In the genomic region with DNA sequence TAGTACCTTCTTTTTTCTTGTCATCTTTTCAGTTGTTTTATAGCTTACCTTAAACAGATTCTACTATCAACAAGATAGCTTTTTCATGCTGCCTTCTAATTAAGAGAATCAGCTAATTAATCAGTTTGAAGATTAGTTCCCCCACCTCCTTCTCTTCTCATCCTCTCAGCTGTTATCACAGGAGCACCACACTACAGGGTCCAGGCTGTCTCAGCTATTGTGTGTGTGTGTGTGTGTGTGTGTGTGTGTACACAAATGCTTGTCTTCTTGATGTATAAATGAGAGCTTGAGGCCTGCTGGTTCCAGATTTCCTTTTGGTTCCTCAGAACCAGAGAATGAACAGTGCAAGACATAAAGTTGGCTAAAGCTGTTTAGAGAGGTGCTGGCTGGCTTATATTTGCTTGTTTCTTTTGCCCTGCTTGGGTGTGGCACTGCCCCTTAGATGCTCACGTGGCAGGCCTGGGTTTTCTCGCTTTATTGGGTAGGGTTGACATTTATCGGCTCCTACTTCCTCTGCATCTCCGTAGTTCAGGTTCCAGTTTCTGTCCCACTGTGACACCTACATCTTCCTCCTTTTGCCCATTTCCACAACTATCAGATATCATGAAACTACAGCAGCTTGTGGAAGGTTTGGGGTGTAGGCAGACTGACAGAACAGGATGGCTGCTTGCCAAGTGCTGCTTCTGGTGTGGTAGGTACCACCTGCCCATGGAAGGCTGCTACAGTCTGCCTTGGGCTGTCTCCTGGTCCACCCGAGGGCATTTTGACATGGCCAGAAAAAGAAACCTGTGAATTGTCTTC, we compare ENCODE assay signal across 8 mouse cellular contexts. TPM values are rescaled to one million over a fixed set of nuclear protein-coding genes. Genes with fewer than 3 reads are reported as not detected.
A peak's percentile ranks its signal among the peaks of the same experiment; 100 is the strongest.
DNase-seq lines count a peak whose midpoint lies in the region; ATAC-seq and TF ChIP-seq lines count a peak whose summit lies in the region.

No protein-coding gene starts in this region.

- H3K9me3 ChIP-seq in kidney, embryonic 15.5 days (replicated peaks), result no peaks in the 10 kb centered on the region
- no peaks in the 10 kb centered on the region for H3K9me3 ChIP-seq in G1E (replicated peaks)
- no peaks in the 10 kb centered on the region for H3K9me3 ChIP-seq in intestine, embryonic 15.5 days
- H3K9me3 ChIP-seq in liver, embryonic 16.5 days (replicated peaks; ENCODE audit: control insufficient read depth, low read length), result no peaks in the 10 kb centered on the region
- no peaks in the 10 kb centered on the region for H3K9me3 ChIP-seq in stomach, embryonic 16.5 days (replicated peaks; ENCODE audit: control insufficient read depth, low read length)

- H3K4me2 ChIP-seq in kidney, embryonic 15.5 days, result no peak overlapping the region
- H3K4me2 ChIP-seq in intestine, embryonic 15.5 days (replicated peaks), result no peak overlapping the region
- H3K4me2 ChIP-seq in liver, embryonic 16.5 days (ENCODE audit: low read depth, low read length), result peak overlapping the region; percentile 18
- H3K4me2 ChIP-seq in stomach, embryonic 16.5 days (ENCODE audit: low read depth, low read length), result no peak overlapping the region

- no peak for ATAC-seq in kidney, embryonic 15.5 days (replicated peaks; ENCODE audit: low FRiP score)
- peak; percentile 32 for ATAC-seq in G1E (ENCODE audit: extremely low read depth, insufficient number of reproducible peaks, low FRiP score, poor library complexity, severe bottlenecking)
- ATAC-seq in intestine, embryonic 15.5 days, result no peak
- peak; percentile 54 for ATAC-seq in liver, embryonic 16.5 days (ENCODE audit: low read depth)
- ATAC-seq in stomach, embryonic 16.5 days (ENCODE audit: insufficient read depth, low FRiP score), result no peak

- no peaks in the 10 kb centered on the region for H3K36me3 ChIP-seq in kidney, embryonic 15.5 days
- H3K36me3 ChIP-seq in G1E (replicated peaks), result peaks cover 43% of the 10 kb centered on the region
- H3K36me3 ChIP-seq in intestine, embryonic 15.5 days, result no peaks in the 10 kb centered on the region
- H3K36me3 ChIP-seq in liver, embryonic 16.5 days (ENCODE audit: control insufficient read depth, insufficient read depth), result no peaks in the 10 kb centered on the region
- H3K36me3 ChIP-seq in stomach, embryonic 16.5 days (ENCODE audit: control insufficient read depth, insufficient read depth, low read length), result no peaks in the 10 kb centered on the region

- H3K27ac ChIP-seq in kidney, embryonic 15.5 days, result peak overlapping the region; percentile 48
- peak overlapping the region; percentile 18; the same call in 1 of the 2 replicates for H3K27ac ChIP-seq in intestine, embryonic 15.5 days
- H3K27ac ChIP-seq in liver, embryonic 16.5 days (ENCODE audit: low read length), result peak overlapping the region; percentile 32
- peak overlapping the region; percentile 61 for H3K27ac ChIP-seq in stomach, embryonic 16.5 days (ENCODE audit: low read length)

- H3K9ac ChIP-seq in kidney, embryonic 15.5 days, result no peak overlapping the region
- no peak overlapping the region for H3K9ac ChIP-seq in intestine, embryonic 15.5 days
- H3K9ac ChIP-seq in liver, embryonic 16.5 days (ENCODE audit: low read depth, low read length), result no peak overlapping the region
- peak overlapping the region; percentile 17; the same call in 1 of the 2 replicates for H3K9ac ChIP-seq in stomach, embryonic 16.5 days (ENCODE audit: low read length)

- DNase-seq in kidney, adult 8-10 months, result no peak
- DNase-seq in G1E (ENCODE audit: low spot score), result no peak
- peak; percentile 85 to 87 for DNase-seq in cerebellum, postnatal 10 days
- no peak for DNase-seq in kidney, postnatal 14 days

- no peak for TF ChIP-seq CTCF in G1E (IDR thresholded peaks at IDR 0.05; ENCODE audit: low read depth, low read length)

- H3K4me1 ChIP-seq in kidney, embryonic 15.5 days, result peaks cover 52% of the 10 kb centered on the region
- H3K4me1 ChIP-seq in G1E (ENCODE audit: insufficient read depth, low read depth, low read length), result peaks cover 90% of the 10 kb centered on the region
- H3K4me1 ChIP-seq in intestine, embryonic 15.5 days (replicated peaks), result peaks cover 29% of the 10 kb centered on the region
- peaks cover 33% of the 10 kb centered on the region for H3K4me1 ChIP-seq in liver, embryonic 16.5 days (ENCODE audit: control insufficient read depth, low read depth, low read length)
- peaks cover 33% of the 10 kb centered on the region for H3K4me1 ChIP-seq in stomach, embryonic 16.5 days (ENCODE audit: control insufficient read depth, insufficient read depth, low read length)

- H3K27me3 ChIP-seq in kidney, embryonic 15.5 days, result no peaks in the 10 kb centered on the region
- H3K27me3 ChIP-seq in G1E (ENCODE audit: insufficient read depth, low read length), result no peaks in the 10 kb centered on the region
- H3K27me3 ChIP-seq in intestine, embryonic 15.5 days (replicated peaks), result no peaks in the 10 kb centered on the region
- no peaks in the 10 kb centered on the region for H3K27me3 ChIP-seq in liver, embryonic 16.5 days (ENCODE audit: control insufficient read depth, insufficient read depth, low read depth, low read length)
- no peaks in the 10 kb centered on the region for H3K27me3 ChIP-seq in stomach, embryonic 16.5 days (ENCODE audit: control insufficient read depth, insufficient read depth, low read length)

- H3K4me3 ChIP-seq in kidney, embryonic 15.5 days (replicated peaks), result no peak overlapping the region
- H3K4me3 ChIP-seq in G1E (ENCODE audit: low read depth, low read length), result peak overlapping the region; percentile 54; the same call in 1 of the 2 replicates
- no peak overlapping the region for H3K4me3 ChIP-seq in intestine, embryonic 15.5 days (replicated peaks)
- no peak overlapping the region for H3K4me3 ChIP-seq in liver, embryonic 16.5 days (ENCODE audit: low read depth, low read length)
- H3K4me3 ChIP-seq in stomach, embryonic 16.5 days (replicated peaks; ENCODE audit: low read length), result no peak overlapping the region

- WGBS in kidney, embryonic 15.5 days, result 60% methylated on average over 5 of the region's 5 CpGs
- 57% methylated on average over 5 of the region's 5 CpGs for WGBS in intestine, embryonic 15.5 days
- WGBS in liver, embryonic 16.5 days (ENCODE audit: insufficient replicate concordance), result 28% methylated on average over 5 of the region's 5 CpGs
- WGBS in stomach, embryonic 16.5 days, result 51% methylated on average over 5 of the region's 5 CpGs

RNA-seq across cellular contexts. Expression of a gene that starts 29.6 kb away (rescaled TPM):
- 46.0 and 48.3 TPM in 2 replicates for polyA plus RNA-seq in kidney, embryonic 15.5 days (2015; fragmentation: Nextera tagmentation; extraction: Ambion mirVana)
- total RNA-seq in G1E (2014; fragmentation: Nextera tagmentation) (40.1 and 45.3 TPM in 2 replicates), G1E (2017) (97.0 and 101 TPM in 2 replicates)
- 54.4 and 54.7 TPM in 2 replicates for polyA plus RNA-seq in G1E (2012)
- 29.7 and 31.6 TPM in 2 replicates for polyA plus RNA-seq in intestine, embryonic 15.5 days (2015; fragmentation: Nextera tagmentation; extraction: Ambion mirVana)
- 8.4 and 9.5 TPM in 2 replicates for polyA plus RNA-seq in liver, embryonic 16.5 days (2015; fragmentation: Nextera tagmentation; extraction: Ambion mirVana)
- 34.1 and 36.3 TPM in 2 replicates for polyA plus RNA-seq in stomach, embryonic 16.5 days (2015; fragmentation: Nextera tagmentation; extraction: Ambion mirVana)

Comparison
In these comparisons a context has a peak if more than half of its experiments do, and no peak if none do; other contexts are left out.
1. ATAC-seq: peak in G1E (single experiment) and liver, embryonic 16.5 days (single experiment); none in kidney, embryonic 15.5 days (single experiment), intestine, embryonic 15.5 days (single experiment) and stomach, embryonic 16.5 days (single experiment).
2. DNase-seq: peak in cerebellum, postnatal 10 days (2 of 2); none in kidney, adult 8-10 months (0 of 2), G1E (single experiment) and kidney, postnatal 14 days (single experiment).
3. Peak in every context shown above with its lines, with median percentiles within 50 percentile points of each other: H3K27ac ChIP-seq.